Mouse (Mus musculus): ENCODE results near the gene Fank1. TPM values are rescaled to one million over a fixed set of nuclear protein-coding genes. Genes with fewer than 3 reads are reported as not detected.

The Fank1 gene
- polyA plus RNA-seq, 1 experiment from 2014 or later, result 0.36 TPM

- WGBS, result 70% methylated on average over 2 of the region's 2 CpGs
Observed at GRCm38 (mm10) chr7:133925771-133926170, 149.1 kb downstream of the Fank1 start.

GRCm38 (mm10) chr7:133928981-133929380 lies 152.3 kb downstream of the Fank1 start:
- no peaks in the 10 kb centered on the region for H3K9me3 ChIP-seq (ENCODE audit: low read length)
- 79% methylated on average over 3 of the region's 3 CpGs for WGBS
- H3K36me3 ChIP-seq (ENCODE audit: insufficient read depth, low read length), result no peaks in the 10 kb centered on the region
- H3K27me3 ChIP-seq (ENCODE audit: insufficient read depth, low read length), result no peaks in the 10 kb centered on the region
- H3K4me1 ChIP-seq (ENCODE audit: insufficient read depth, low read length), result peaks cover 10% of the 10 kb centered on the region
- no peak overlapping the region for H3K4me2 ChIP-seq (replicated peaks; ENCODE audit: low read depth, low read length)
- no peak overlapping the region for H3K27ac ChIP-seq (ENCODE audit: low read length)
- no peak overlapping the region for H3K4me3 ChIP-seq (ENCODE audit: low read length)
- no peak overlapping the region for H3K9ac ChIP-seq (replicated peaks; ENCODE audit: low read length)
- ATAC-seq (ENCODE audit: low FRiP score, low TSS enrichment), result no peak

More at GRCm38 (mm10) chr7:133925771-133926170, 149.1 kb downstream of the Fank1 start:
- Histone ChIP-seq H3K9ac (replicated peaks; ENCODE audit: low read length) (no peak overlapping the region), H3K4me3 (ENCODE audit: low read length) (no peak overlapping the region), H3K4me1 (ENCODE audit: insufficient read depth, low read length) (no peaks in the 10 kb centered on the region), H3K27me3 (ENCODE audit: insufficient read depth, low read length) (no peaks in the 10 kb centered on the region), H3K36me3 (ENCODE audit: insufficient read depth, low read length) (no peaks in the 10 kb centered on the region), H3K27ac (ENCODE audit: low read length) (no peak overlapping the region), H3K4me2 (replicated peaks; ENCODE audit: low read depth, low read length) (no peak overlapping the region), H3K9me3 (ENCODE audit: low read length) (no peaks in the 10 kb centered on the region)
- ATAC-seq (ENCODE audit: low FRiP score, low TSS enrichment), result no peak

Other genes starting within 250 kb of the Fank1 start
- gene Tex36, start 174.7 kb upstream of the Fank1 start, polyA plus RNA-seq (2015; fragmentation: Nextera tagmentation; extraction: Ambion mirVana), result not detected in 2 replicates
- gene Edrf1, start 139.3 kb upstream of the Fank1 start, polyA plus RNA-seq (2015; fragmentation: Nextera tagmentation; extraction: Ambion mirVana), result 26.2 and 27.1 TPM in 2 replicates
- gene Mmp21, start 96.8 kb upstream of the Fank1 start, polyA plus RNA-seq (2015; fragmentation: Nextera tagmentation; extraction: Ambion mirVana), result not detected in 2 replicates
- 181 and 190 TPM in 2 replicates for gene Bccip, start 67.5 kb upstream of the Fank1 start, polyA plus RNA-seq (2015; fragmentation: Nextera tagmentation; extraction: Ambion mirVana)
- 31.3 and 32.4 TPM in 2 replicates for gene Uros, start 66.8 kb upstream of the Fank1 start, polyA plus RNA-seq (2015; fragmentation: Nextera tagmentation; extraction: Ambion mirVana)
- 24.2 and 24.3 TPM in 2 replicates for gene Dhx32, start 5.9 kb downstream of the Fank1 start, polyA plus RNA-seq (2015; fragmentation: Nextera tagmentation; extraction: Ambion mirVana)